Mouse (Mus musculus): ENCODE results near the gene Ssmem1. TPM values are rescaled to one million over a fixed set of nuclear protein-coding genes. Genes with fewer than 3 reads are reported as not detected.

The Ssmem1 gene
- polyA plus RNA-seq, 1 experiment from 2014 or later = 0.49 TPM

GRCm38 (mm10) chr6:30547656-30548306 is 38.1 kb downstream of the Ssmem1 start:
- no peaks in the 10 kb centered on the region for H3K9me3 ChIP-seq (ENCODE audit: low read depth, low read length)
- H3K4me2 ChIP-seq = peak overlapping the region; percentile 62
- DNase-seq (peak; percentile 51), ATAC-seq (ENCODE audit: insufficient read depth) (no peak)
- H3K27ac ChIP-seq (ENCODE audit: low read depth) = peak overlapping the region; percentile 94; the same call in 1 of the 2 replicates
- no peak for TF ChIP-seq CTCF (IDR thresholded peaks at IDR 0.05; ENCODE audit: low read depth)
- H3K4me1 ChIP-seq (ENCODE audit: insufficient read depth) = peaks cover 34% of the 10 kb centered on the region
- no peak overlapping the region for H3K9ac ChIP-seq
- 30% methylated on average over 9 of the region's 9 CpGs for WGBS
- H3K36me3 ChIP-seq (ENCODE audit: insufficient read depth) = no peaks in the 10 kb centered on the region
- peak overlapping the region; percentile 21; the same call in 1 of the 2 replicates for H3K4me3 ChIP-seq (ENCODE audit: low read depth, low read length)
- no peaks in the 10 kb centered on the region for H3K27me3 ChIP-seq (ENCODE audit: insufficient read depth, low read length)

DNA sequence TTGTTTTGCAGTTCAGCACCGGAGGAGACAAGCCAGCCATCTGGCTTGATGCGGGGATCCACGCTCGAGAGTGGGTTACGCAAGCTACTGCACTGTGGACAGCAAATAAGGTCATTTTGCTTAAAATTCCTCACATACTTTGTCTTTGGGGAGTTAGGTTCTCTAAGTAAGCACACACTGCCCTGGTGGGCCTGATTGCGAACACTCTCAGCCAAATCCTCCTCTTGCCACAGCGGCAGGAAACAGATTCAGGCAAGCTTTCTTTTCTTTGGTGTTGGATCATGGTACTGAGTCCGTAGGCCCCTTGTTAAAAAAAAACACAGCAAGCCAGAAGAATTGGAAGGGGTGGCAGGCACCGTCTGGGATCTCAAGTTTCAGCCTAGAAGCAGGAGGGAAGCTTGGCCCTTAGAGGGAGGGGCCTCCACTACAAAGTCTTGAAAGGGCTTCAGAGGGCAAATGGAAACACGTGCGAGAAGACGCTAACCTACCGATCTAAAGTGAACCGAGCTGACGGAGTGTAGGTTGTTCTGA is 39.6 kb downstream of the Ssmem1 start:
- no peaks in the 10 kb centered on the region for H3K9me3 ChIP-seq (ENCODE audit: low read depth, low read length)
- H3K27ac ChIP-seq (ENCODE audit: low read depth) = peak overlapping the region; percentile 77
- peaks cover 26% of the 10 kb centered on the region for H3K4me1 ChIP-seq (ENCODE audit: insufficient read depth)
- no peaks in the 10 kb centered on the region for H3K27me3 ChIP-seq (ENCODE audit: insufficient read depth, low read length)
- H3K4me2 ChIP-seq = peak overlapping the region; percentile 19; the same call in 1 of the 2 replicates
- H3K4me3 ChIP-seq (ENCODE audit: low read depth, low read length) = no peak overlapping the region
- 9% methylated on average over 15 of the region's 15 CpGs for WGBS
- TF ChIP-seq CTCF (IDR thresholded peaks at IDR 0.05; ENCODE audit: low read depth) = no peak
- ATAC-seq (ENCODE audit: insufficient read depth) (peak; percentile 29; the same call in 1 of the 2 replicates), DNase-seq (peak; percentile 72)
- H3K9ac ChIP-seq = no peak overlapping the region
- H3K36me3 ChIP-seq (ENCODE audit: insufficient read depth) = no peaks in the 10 kb centered on the region

- Histone ChIP-seq H3K4me1 (ENCODE audit: insufficient read depth) (peaks cover 26% of the 10 kb centered on the region), H3K4me2 (no peak overlapping the region), H3K27me3 (ENCODE audit: insufficient read depth, low read length) (no peaks in the 10 kb centered on the region), H3K4me3 (ENCODE audit: low read depth, low read length) (no peak overlapping the region), H3K9me3 (ENCODE audit: low read depth, low read length) (no peaks in the 10 kb centered on the region), H3K27ac (ENCODE audit: low read depth) (no peak overlapping the region), H3K36me3 (ENCODE audit: insufficient read depth) (no peaks in the 10 kb centered on the region), H3K9ac (no peak overlapping the region)
- no peak for TF ChIP-seq CTCF (IDR thresholded peaks at IDR 0.05; ENCODE audit: low read depth)
- no peak for DNase-seq
- 73% methylated on average over 7 of the region's 7 CpGs for WGBS
- no peak for ATAC-seq (ENCODE audit: insufficient read depth)
These were observed 41.0 kb downstream of the Ssmem1 start for GRCm38 (mm10) chr6:30550496-30551192.

DNA sequence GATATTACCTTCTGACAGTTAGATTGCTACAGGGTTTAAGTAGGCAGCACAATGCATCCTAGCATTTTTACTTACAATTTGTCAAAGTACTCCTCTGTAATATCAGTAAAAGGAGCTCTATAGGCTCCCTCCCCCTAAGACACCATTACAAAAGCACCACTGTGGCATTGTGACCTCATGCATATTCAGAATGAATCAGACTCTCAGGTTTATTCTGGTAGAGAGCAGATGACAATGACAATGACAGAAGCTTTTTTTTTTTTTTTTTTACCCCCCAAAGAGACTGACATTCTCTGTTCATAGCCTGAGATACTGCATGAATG is 41.5 kb downstream of the Ssmem1 start:
- Histone ChIP-seq H3K4me1 (ENCODE audit: insufficient read depth) (peaks cover 26% of the 10 kb centered on the region), H3K4me2 (no peak overlapping the region), H3K27me3 (ENCODE audit: insufficient read depth, low read length) (no peaks in the 10 kb centered on the region), H3K9ac (no peak overlapping the region), H3K27ac (ENCODE audit: low read depth) (no peak overlapping the region), H3K4me3 (ENCODE audit: low read depth, low read length) (no peak overlapping the region), H3K9me3 (ENCODE audit: low read depth, low read length) (no peaks in the 10 kb centered on the region), H3K36me3 (ENCODE audit: insufficient read depth) (no peaks in the 10 kb centered on the region)
- DNase-seq (no peak), ATAC-seq (ENCODE audit: insufficient read depth) (no peak)
- no peak for TF ChIP-seq CTCF (IDR thresholded peaks at IDR 0.05; ENCODE audit: low read depth)

- Histone ChIP-seq H3K4me2 (peak overlapping the region; percentile 44), H3K9ac (peak overlapping the region; percentile 37; the same call in 1 of the 2 replicates), H3K4me1 (ENCODE audit: insufficient read depth) (peaks cover 21% of the 10 kb centered on the region), H3K27me3 (ENCODE audit: insufficient read depth, low read length) (no peaks in the 10 kb centered on the region), H3K4me3 (ENCODE audit: low read depth, low read length) (no peak overlapping the region), H3K27ac (ENCODE audit: low read depth) (peak overlapping the region; percentile 21; the same call in 1 of the 2 replicates), H3K9me3 (ENCODE audit: low read depth, low read length) (no peaks in the 10 kb centered on the region), H3K36me3 (ENCODE audit: insufficient read depth) (no peaks in the 10 kb centered on the region)
- DNase-seq (peak; percentile 89), ATAC-seq (ENCODE audit: insufficient read depth) (no peak)
- 33% methylated on average over 23 of the region's 23 CpGs for WGBS
- TF ChIP-seq CTCF (IDR thresholded peaks at IDR 0.05; ENCODE audit: low read depth) = no peak
These were observed 42.3 kb downstream of the Ssmem1 start for GRCm38 (mm10) chr6:30551644-30552580.

DNA sequence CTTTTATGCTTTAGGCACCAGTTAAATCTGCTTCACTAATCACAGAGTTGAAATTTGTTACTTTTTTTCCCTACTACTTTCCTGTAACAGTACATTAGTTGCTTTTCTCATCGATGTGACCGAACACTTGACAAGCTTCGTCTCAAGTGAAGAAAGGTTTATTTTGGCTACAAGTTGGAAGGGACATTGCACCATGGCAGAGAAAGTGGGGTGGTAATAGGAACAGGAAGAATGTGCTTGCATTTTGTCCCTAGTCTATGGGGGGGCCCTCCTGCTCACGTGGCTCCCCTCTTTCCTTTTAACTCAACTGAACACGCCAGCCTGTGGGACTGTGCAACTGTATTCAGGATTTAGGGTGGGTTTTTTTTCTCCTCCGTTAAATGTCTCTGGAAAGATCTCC is 43.0 kb downstream of the Ssmem1 start:
- no peak for TF ChIP-seq CTCF (IDR thresholded peaks at IDR 0.05; ENCODE audit: low read depth)
- Histone ChIP-seq H3K4me3 (ENCODE audit: low read depth, low read length) (no peak overlapping the region), H3K27ac (ENCODE audit: low read depth) (peak overlapping the region; percentile 21; the same call in 1 of the 2 replicates), H3K4me2 (no peak overlapping the region), H3K9me3 (ENCODE audit: low read depth, low read length) (no peaks in the 10 kb centered on the region), H3K27me3 (ENCODE audit: insufficient read depth, low read length) (no peaks in the 10 kb centered on the region), H3K36me3 (ENCODE audit: insufficient read depth) (no peaks in the 10 kb centered on the region), H3K9ac (no peak overlapping the region), H3K4me1 (ENCODE audit: insufficient read depth) (peaks cover 18% of the 10 kb centered on the region)
- DNase-seq = no peak
- 51% methylated on average over 6 of the region's 6 CpGs for WGBS
- no peak for ATAC-seq (ENCODE audit: insufficient read depth)
